Mouse (Mus musculus) erythroid progenitor cell, adult 5-6 weeks (primary cell): ENCODE results near the gene Zbtb16. TPM values are rescaled to one million over a fixed set of nuclear protein-coding genes. Genes with fewer than 3 reads are reported as not detected.

Experiments
- ATAC-seq: replicated peaks from 2 replicates; pipeline ENCODE4 v1.8.0; 2016; ENCODE audit warnings: moderate number of reproducible peaks, mild to moderate bottlenecking, moderate TSS enrichment, inconsistent platforms; ENCODE audit not compliant: poor library complexity, low FRiP score, severe bottlenecking
- total RNA-seq, 2 experiments: library from RNA; stranded (forward) in 1 of 2; stranded (reverse) in 1 of 2; fragments of 150-400 nt in 1 of 2; fragments of 186-747, 209-891 nt in 1 of 2; gene quantifications; 2 replicates each; pipeline versions ENCODE4 v1.2.3 to v1.2.4; 2015 to 2017; ENCODE audit warnings: low replicate concordance in 2 of 2

The Zbtb16 gene
- total RNA-seq, 2 experiments from 2014 or later, result under 0.01 to 0.76 TPM

- ATAC-seq, result no peak
Measured at GRCm38 (mm10) chr9:48812352-48812751, 23.7 kb downstream of the Zbtb16 start.

DNA sequence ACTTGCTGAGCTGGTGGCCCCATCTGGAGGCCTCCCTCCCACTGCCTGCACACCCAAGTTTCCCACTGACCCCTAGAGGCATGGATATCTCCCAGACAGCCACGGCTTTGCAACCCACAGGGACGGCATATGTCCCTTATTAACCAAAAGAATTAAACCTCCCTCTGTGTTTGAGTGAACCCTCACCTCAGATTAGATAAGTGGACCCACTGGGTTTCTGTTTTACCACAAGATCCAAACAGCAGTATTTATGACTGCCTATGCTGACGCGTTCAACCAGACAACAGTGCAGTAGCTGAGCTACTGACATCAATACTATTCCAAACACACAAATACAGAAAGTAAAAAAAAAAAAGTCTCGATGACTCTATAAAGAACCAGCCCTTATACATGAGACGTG is 29.4 kb downstream of the Zbtb16 start:
- no peak for ATAC-seq

- no peak for ATAC-seq
Measured at GRCm38 (mm10) chr9:48805850-48806249, 30.2 kb downstream of the Zbtb16 start.

GRCm38 (mm10) chr9:48804509-48804908 is 31.5 kb downstream of the Zbtb16 start:
- ATAC-seq, result no peak

GRCm38 (mm10) chr9:48803460-48804240 is 32.4 kb downstream of the Zbtb16 start:
- no peak for ATAC-seq

DNA sequence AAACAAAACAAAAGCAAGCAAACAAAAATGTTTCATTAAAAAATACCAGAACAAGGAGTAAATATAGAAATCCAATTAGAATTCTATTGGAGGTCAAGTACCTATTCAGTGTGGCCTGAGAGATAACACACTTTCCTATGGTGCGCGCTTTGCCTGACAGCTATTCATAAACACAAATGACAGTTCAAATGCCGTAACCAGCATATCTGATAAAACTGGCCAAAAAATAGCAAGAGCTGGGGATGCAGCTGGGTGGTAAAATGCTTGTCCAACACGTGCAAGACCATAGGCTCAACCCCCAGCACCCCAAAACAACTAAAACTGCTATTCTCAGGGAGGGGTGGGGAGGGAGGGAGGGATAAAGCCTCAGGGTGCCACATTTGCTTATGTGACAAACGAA is 33.6 kb downstream of the Zbtb16 start:
- ATAC-seq, result no peak

- ATAC-seq, result no peak
Measured at GRCm38 (mm10) chr9:48801322-48801721, 34.7 kb downstream of the Zbtb16 start.

GRCm38 (mm10) chr9:48800627-48801026 is 35.4 kb downstream of the Zbtb16 start:
- ATAC-seq, result no peak

DNA sequence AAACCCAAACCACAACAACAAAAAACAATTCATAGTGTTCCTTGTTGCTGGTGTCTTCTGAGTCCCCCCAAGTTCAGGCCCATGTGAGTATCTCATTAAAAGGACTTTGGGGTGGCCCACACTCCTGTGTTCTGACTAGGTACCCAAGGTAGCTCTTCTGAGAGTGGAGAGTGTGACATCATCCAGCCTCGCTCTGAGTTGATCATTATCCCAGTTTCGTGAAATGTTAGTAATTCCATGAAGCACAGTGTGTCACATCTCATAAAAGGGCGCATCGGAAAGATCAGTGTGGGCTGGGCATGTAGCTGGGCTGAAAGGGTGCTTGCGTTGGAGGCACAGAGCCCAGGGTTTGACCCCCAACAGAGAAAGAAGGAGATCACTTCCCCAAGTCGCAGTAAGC is 38.0 kb downstream of the Zbtb16 start:
- no peak for ATAC-seq

GRCm38 (mm10) chr9:48796267-48796822 is 39.7 kb downstream of the Zbtb16 start:
- no peak for ATAC-seq

DNA sequence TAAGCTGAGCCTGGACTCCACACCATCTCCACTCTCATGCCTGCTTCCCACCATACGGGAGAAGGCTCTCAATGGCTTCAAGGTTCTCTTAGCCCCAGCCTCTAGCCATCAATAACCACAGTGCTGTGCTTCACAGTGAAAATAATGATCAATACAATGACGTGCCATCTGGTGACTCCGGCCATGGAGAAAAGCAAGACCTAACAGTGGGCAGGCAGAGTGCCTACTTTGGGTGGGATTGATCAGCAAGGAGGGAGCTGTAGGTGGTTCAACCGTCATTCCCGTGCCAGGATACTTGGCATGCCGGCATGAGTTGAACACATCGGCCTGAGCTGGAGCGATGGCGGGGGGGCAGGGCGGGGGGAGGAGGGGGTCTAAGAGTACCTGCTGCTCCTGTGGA is 40.3 kb downstream of the Zbtb16 start:
- ATAC-seq, result no peak

DNA sequence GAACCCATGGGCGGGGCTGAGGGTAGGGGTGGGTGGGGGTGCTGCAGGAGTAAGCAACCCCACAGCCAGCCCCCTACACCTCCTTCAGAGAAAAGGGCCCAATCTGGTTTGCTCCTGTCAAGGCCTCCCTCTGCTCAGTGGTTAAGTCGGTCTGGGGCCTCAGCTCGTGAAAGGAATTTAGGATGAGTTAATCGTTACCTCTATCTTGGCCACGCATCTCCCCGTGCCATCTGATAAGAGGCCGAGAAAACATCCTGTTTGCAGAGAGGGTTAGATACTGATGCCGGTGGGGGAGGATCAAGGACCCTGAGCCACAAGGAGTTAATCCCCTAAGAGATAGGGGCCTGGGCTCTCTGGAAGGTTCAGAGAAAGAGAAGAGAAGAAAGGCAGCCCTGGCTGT is 40.9 kb downstream of the Zbtb16 start:
- no peak for ATAC-seq

GRCm38 (mm10) chr9:48794463-48794862 is 41.6 kb downstream of the Zbtb16 start:
- ATAC-seq, result no peak

GRCm38 (mm10) chr9:48793638-48794188 is 42.3 kb downstream of the Zbtb16 start:
- no peak for ATAC-seq

- ATAC-seq, result no peak
Measured at GRCm38 (mm10) chr9:48790575-48790974, 45.4 kb downstream of the Zbtb16 start.

GRCm38 (mm10) chr9:48787906-48788410 is 48.1 kb downstream of the Zbtb16 start:
- no peak for ATAC-seq

DNA sequence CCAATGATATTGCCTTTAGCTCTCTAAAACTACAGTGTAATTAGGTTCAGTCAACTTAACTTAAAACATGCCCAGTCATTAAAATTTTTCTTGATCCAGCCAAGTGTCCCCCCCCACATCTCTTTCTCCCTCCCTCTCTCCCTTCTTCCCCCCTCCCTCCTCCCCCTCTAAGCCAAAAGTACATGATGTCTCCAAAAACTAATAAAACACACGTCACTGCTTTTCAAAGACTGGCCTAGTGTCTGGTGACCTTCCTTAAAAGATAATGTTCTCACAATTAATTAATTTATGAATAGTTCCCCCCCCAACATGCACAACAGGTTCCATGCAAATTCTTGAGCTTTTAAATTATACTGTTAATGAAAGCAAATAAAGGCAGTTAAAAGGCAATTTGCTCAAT is 48.7 kb downstream of the Zbtb16 start:
- no peak for ATAC-seq

DNA sequence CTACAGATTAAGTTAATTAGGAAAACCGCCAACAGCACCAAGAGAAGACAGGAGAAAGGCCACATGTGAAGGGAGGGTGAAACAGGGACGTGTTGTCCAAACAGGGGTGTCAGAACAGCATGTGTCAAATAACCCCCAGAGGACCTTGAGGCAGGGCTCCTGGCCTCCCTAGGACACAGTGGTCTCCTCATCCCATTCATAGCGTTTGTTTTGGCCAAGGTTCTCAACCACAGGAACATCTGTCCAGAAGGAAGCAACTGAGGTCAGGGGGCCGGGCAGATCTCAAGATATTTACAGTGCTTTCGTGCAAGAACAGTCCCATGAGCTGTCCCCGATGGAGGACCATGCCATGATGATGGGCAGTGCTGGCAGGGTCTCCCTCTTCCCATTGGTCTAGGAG is 49.2 kb downstream of the Zbtb16 start:
- ATAC-seq, result no peak

DNA sequence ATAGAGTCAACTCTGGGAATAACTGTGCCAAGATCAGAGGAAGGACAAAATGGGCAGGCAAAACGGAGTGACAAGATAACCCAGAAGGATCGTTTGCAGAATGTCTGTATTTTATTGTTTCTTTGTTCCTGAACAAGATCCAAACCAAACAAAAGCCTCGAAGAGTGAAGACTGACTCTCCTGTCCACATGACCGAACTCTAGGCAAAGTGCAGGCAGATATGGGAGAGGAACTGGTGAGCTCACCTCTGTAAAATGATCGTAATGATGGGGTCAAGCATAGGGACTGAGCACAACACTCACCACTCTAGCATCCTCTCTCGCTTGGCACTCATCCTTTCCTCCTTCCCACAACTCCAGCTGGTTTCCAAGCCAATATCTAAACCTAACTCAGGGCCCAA is 51.1 kb downstream of the Zbtb16 start:
- ATAC-seq, result no peak

GRCm38 (mm10) chr9:48783292-48783691 is 52.7 kb downstream of the Zbtb16 start:
- ATAC-seq, result no peak
